31 mouse cellular contexts compared by ENCODE assay signal in genomic region chr8:92004532-92004931, GRCm38 (mm10).
DNase-seq lines count a peak whose midpoint lies in the region; ATAC-seq and TF ChIP-seq lines count a peak whose summit lies in the region.
"Had no signal": no experiment of that assay in that cellular context is flagged by ENCODE, and none has a peak within 500 bp of the region (broad histone marks: within the 10 kb centered on the region; RNA-seq: fewer than 3 reads in every experiment).

No protein-coding gene starts in this region.

- no peak overlapping the region for H3K9ac ChIP-seq in lung, embryonic 14.5 days
- peak overlapping the region; percentile 55; the same call in 1 of the 2 replicates for H3K9ac ChIP-seq in ES-E14 (ENCODE audit: insufficient read depth, low read depth, low read length, poor library complexity, severe bottlenecking)
- H3K9ac ChIP-seq: embryonic facial prominence, embryonic 13.5 days; forebrain, embryonic 12.5 days; forebrain, embryonic 15.5 days; heart, embryonic 12.5 days; heart, embryonic 15.5 days; hindbrain, embryonic 13.5 days; intestine, embryonic 15.5 days had no signal

- 55% methylated on average over 10 of the region's 10 CpGs for WGBS in lung, embryonic 14.5 days

- no peaks in the 10 kb centered on the region for H3K4me1 ChIP-seq in lung, embryonic 14.5 days (ENCODE audit: insufficient read depth)
- H3K4me1 ChIP-seq in E14TG2a.4 (replicated peaks; ENCODE audit: low read depth, low read length) (peaks cover 47% of the 10 kb centered on the region), ES-E14 (ENCODE audit: control insufficient read depth in 2 of 2, insufficient read depth in 2 of 2, low read length in 2 of 2, poor library complexity in 1 of 2) (peaks cover 3 to 7% of the 10 kb centered on the region in 2 experiments; a peak in 3 of 4 replicates)
- H3K4me1 ChIP-seq: forebrain, embryonic 15.5 days; heart, embryonic 12.5 days; heart, embryonic 15.5 days; intestine, embryonic 15.5 days had no signal

- no peak overlapping the region for H3K4me3 ChIP-seq in lung, embryonic 14.5 days (ENCODE audit: low read depth, low read length)
- H3K4me3 ChIP-seq in E14TG2a.4 (replicated peaks; ENCODE audit: low read length) (peak overlapping the region; percentile 72), ES-E14 (ENCODE audit: insufficient read depth in 1 of 2, low read depth in 1 of 2, low read length in 2 of 2, poor library complexity in 1 of 2, severe bottlenecking in 1 of 2) (peak overlapping the region; percentile 18 to 51)
- no peak overlapping the region for H3K4me3 ChIP-seq in gastrocnemius, adult 2 months
- H3K4me3 ChIP-seq: embryonic facial prominence, embryonic 10.5 days; embryonic facial prominence, embryonic 13.5 days; erythroblast, embryonic 14.5 days; forebrain, embryonic 12.5 days; forebrain, embryonic 15.5 days; heart, embryonic 12.5 days; heart, embryonic 15.5 days; hindbrain, embryonic 10.5 days; hindbrain, embryonic 13.5 days; intestine, embryonic 15.5 days had no signal

- H3K36me3 ChIP-seq in lung, embryonic 14.5 days (ENCODE audit: insufficient read depth) = no peaks in the 10 kb centered on the region
- H3K36me3 ChIP-seq in E14TG2a.4 (ENCODE audit: insufficient read depth, low read length) (no peaks in the 10 kb centered on the region), ES-E14 (ENCODE audit: control insufficient read depth, insufficient read depth, low read length, poor library complexity, severe bottlenecking) (no peaks in the 10 kb centered on the region)
- H3K36me3 ChIP-seq: embryonic facial prominence, embryonic 10.5 days; embryonic facial prominence, embryonic 13.5 days; forebrain, embryonic 12.5 days; forebrain, embryonic 15.5 days; G1E; heart, embryonic 12.5 days; heart, embryonic 15.5 days; hindbrain, embryonic 10.5 days; hindbrain, embryonic 13.5 days; intestine, embryonic 15.5 days had no signal

- DNase-seq in lung, embryonic 14.5 days = peak; percentile 65
- DNase-seq in lung, postnatal 10 days = no peak
- DNase-seq in ES-E14 (ENCODE audit: low read depth, low spot score) = no peak
- DNase-seq in frontal cortex, postnatal 25 days (ENCODE audit: low spot score in 2 of 2) = no peak
- no peak for DNase-seq in gastrocnemius, adult 2 months
- DNase-seq: adrenal gland, adult 8-10 months; adrenal gland, postnatal 25 days; cerebellum, adult 11-12 months; cerebellum, adult 8-10 months; cerebellum, postnatal 10 days; cerebellum, postnatal 36 days; embryo, embryonic 11 days; gastrocnemius, postnatal 25 days; heart, adult 18-20 months; heart, postnatal 10 days; heart, postnatal 36 days had no signal

- in situ Hi-C loops in ES-E14 (cut with MboI; ENCODE audit: low sequenced_read_pairs in 2 of 2, unreplicated experiment in 2 of 2) = no loop called here

- TF ChIP-seq CTCF in lung, embryonic 14.5 days (IDR thresholded peaks at IDR 0.05; ENCODE audit: low read depth) = no peak
- no peak for TF ChIP-seq CTCF in E14TG2a.4 (conservative IDR thresholded peaks at IDR 0.05; ENCODE audit: low read length)
- no peak for TF ChIP-seq CTCF in gastrocnemius, adult 2 months (IDR thresholded peaks at IDR 0.05)

- intact Hi-C loops in gastrocnemius, adult 2 months (cut with DNase I) = no loop called here

- peak; percentile 62; the same call in 1 of the 2 replicates for ATAC-seq in lung, embryonic 14.5 days (ENCODE audit: insufficient read depth)
- ATAC-seq: activated CD4-positive, CD25-positive, alpha-beta regulatory T cell, adult 4 months; forebrain, embryonic 15.5 days; hindbrain, embryonic 16.5 days; intestine, embryonic 15.5 days; Patski had no signal

- no peak overlapping the region for H3K27ac ChIP-seq in lung, embryonic 14.5 days (ENCODE audit: low read depth)
- H3K27ac ChIP-seq in ES-E14 (ENCODE audit: insufficient read depth, low read depth, low read length, poor library complexity, severe bottlenecking) = peak overlapping the region; percentile 29
- H3K27ac ChIP-seq in gastrocnemius, adult 2 months = no peak overlapping the region
- H3K27ac ChIP-seq: embryonic facial prominence, embryonic 10.5 days; embryonic facial prominence, embryonic 13.5 days; forebrain, embryonic 12.5 days; forebrain, embryonic 15.5 days; heart, embryonic 15.5 days; hindbrain, embryonic 10.5 days; hindbrain, embryonic 13.5 days; intestine, embryonic 15.5 days had no signal

- peaks cover 3% of the 10 kb centered on the region; the same call in 1 of the 2 replicates for H3K27me3 ChIP-seq in lung, embryonic 14.5 days (ENCODE audit: insufficient read depth, low read length)
- H3K27me3 ChIP-seq in E14TG2a.4 (ENCODE audit: insufficient read depth, low read length) = no peaks in the 10 kb centered on the region
- H3K27me3 ChIP-seq: intestine, embryonic 15.5 days; Patski had no signal

- H3K4me2 ChIP-seq in lung, embryonic 14.5 days = peak overlapping the region; percentile 29; the same call in 1 of the 2 replicates
- H3K4me2 ChIP-seq: embryonic facial prominence, embryonic 13.5 days; forebrain, embryonic 12.5 days; forebrain, embryonic 15.5 days; heart, embryonic 12.5 days; heart, embryonic 15.5 days; hindbrain, embryonic 13.5 days; intestine, embryonic 15.5 days had no signal

- H3K9me3 ChIP-seq in lung, embryonic 14.5 days (ENCODE audit: low read depth, low read length) = no peaks in the 10 kb centered on the region
- H3K9me3 ChIP-seq in E14TG2a.4 (ENCODE audit: low read length) (no peaks in the 10 kb centered on the region), ES-E14 (ENCODE audit: control insufficient read depth, insufficient read depth, low read depth, low read length) (no peaks in the 10 kb centered on the region)
- H3K9me3 ChIP-seq: embryonic facial prominence, embryonic 10.5 days; embryonic facial prominence, embryonic 13.5 days; forebrain, embryonic 15.5 days; heart, embryonic 15.5 days; hindbrain, embryonic 13.5 days; intestine, embryonic 15.5 days had no signal

TF ChIP-seq in ES-E14, 5 proteins besides CTCF, POLR2A, EP300 and RAD21:
- no peak for TF ChIP-seq ZNF384 (IDR thresholded peaks at IDR 0.05; ENCODE audit: low read depth, low read length)
- TF ChIP-seq ZC3H11A (IDR thresholded peaks at IDR 0.05; ENCODE audit: borderline replicate concordance, low read depth, low read length) = no peak
- no peak for TF ChIP-seq HCFC1 (IDR thresholded peaks at IDR 0.05; ENCODE audit: borderline replicate concordance, insufficient read depth, low read length)
- TF ChIP-seq MAFK (IDR thresholded peaks at IDR 0.05; ENCODE audit: insufficient read depth, low read depth, low read length) = no peak
- TF ChIP-seq CHD2 (IDR thresholded peaks at IDR 0.05; ENCODE audit: low read depth, low read length) = no peak; the same call in 1 of the 2 replicates

Comparison
In these comparisons a context has a peak if more than half of its experiments do, and no peak if none do; other contexts are left out.
1. H3K4me3 ChIP-seq: peak in E14TG2a.4 (single experiment) and ES-E14 (2 of 2); none in lung, embryonic 14.5 days (single experiment) and gastrocnemius, adult 2 months (single experiment).